Mouse (Mus musculus) stomach, embryonic 14.5 days (tissue): ENCODE results near the gene Ppp5c. TPM values are rescaled to one million over a fixed set of nuclear protein-coding genes. Genes with fewer than 3 reads are reported as not detected.

Source experiments
- ATAC-seq: fragments of 200-750 bp; cut with Nextera tagmentation; 2 replicates; pipeline ENCODE4 v1.8.0; 2017; ENCODE audit warnings: low read depth, moderate TSS enrichment; ENCODE audit not compliant: insufficient number of reproducible peaks, insufficient read depth, low FRiP score
- H3K27ac ChIP-seq: fragments of 300-500 bp; sonication (generic); 2 replicates; pipeline ENCODE4 v1.5.1; 2014; ENCODE audit warnings: mild to moderate bottlenecking, low read length, moderate library complexity, mixed read lengths
- H3K27me3 ChIP-seq: fragments of 300-500 bp; sonication (generic); 2 replicates; pipeline ENCODE4 v1.6.1; 2014; ENCODE audit warnings: low read length, control low read depth, mixed read lengths; ENCODE audit not compliant: control insufficient read depth, insufficient read depth
- H3K36me3 ChIP-seq: fragments of 300-500 bp; sonication (generic); 2 replicates; pipeline ENCODE4 v1.6.1; 2014; ENCODE audit warnings: mild to moderate bottlenecking, control low read depth, low read length, moderate library complexity, mixed read lengths; ENCODE audit not compliant: control insufficient read depth, insufficient read depth
- H3K4me1 ChIP-seq: fragments of 300-500 bp; sonication (generic); 2 replicates; pipeline ENCODE4 v1.6.1; 2014; ENCODE audit warnings: low read length, control low read depth, mixed read lengths; ENCODE audit not compliant: control insufficient read depth, insufficient read depth
- H3K4me2 ChIP-seq: fragments of 300-500 bp; sonication (generic); replicated peaks from 2 replicates; pipeline ENCODE4 v1.6.1; 2014; ENCODE audit warnings: low read depth, low read length, control low read depth
- H3K4me3 ChIP-seq: fragments of 300-500 bp; sonication (generic); 2 replicates; pipeline ENCODE4 v1.5.1; 2014; ENCODE audit warnings: low read depth, low read length, control low read depth
- H3K9ac ChIP-seq: fragments of 300-500 bp; sonication (generic); replicated peaks from 2 replicates; pipeline ENCODE4 v1.6.1; 2014; ENCODE audit warnings: low read depth, mild to moderate bottlenecking, control low read depth, low read length, moderate library complexity, mixed read lengths
- H3K9me3 ChIP-seq: fragments of 300-500 bp; sonication (generic); 2 replicates; pipeline ENCODE4 v1.6.1; 2016; ENCODE audit warnings: low read depth, low read length, control low read depth; ENCODE audit not compliant: control insufficient read depth
- WGBS: fragments of 180-500 bp; shearing (Covaris S2); extraction: QIAGEN DNeasy Blood & Tissue Kit; methylation state at CpG from one replicate; pipeline ENCODE4 v1.1.7; 2014; 5-methylcytosine and 5-hydroxymethylcytosine counted together
- polyA plus RNA-seq: library from polyadenylated mRNA; unstranded; fragments of >200 nt; fragmentation: Nextera tagmentation; extraction: Ambion mirVana; gene quantifications from 2 replicates; pipeline ENCODE4 v1.2.1, GENCODE M21; 2014

Gene Ppp5c
- polyA plus RNA-seq, 1 experiment from 2014 or later, result 93.6 TPM

- Histone ChIP-seq H3K4me3 (peak overlapping the region; percentile 51), H3K27ac (peak overlapping the region; percentile 98), H3K9ac (peak overlapping the region; percentile 64), H3K36me3 (peaks cover 6% of the 10 kb centered on the region; the same call in 1 of the 2 replicates), H3K4me1 (peaks cover 45% of the 10 kb centered on the region), H3K4me2 (peak overlapping the region; percentile 91), H3K9me3 (no peaks in the 10 kb centered on the region), H3K27me3 (no peaks in the 10 kb centered on the region)
- peak; percentile 11; the same call in 1 of the 2 replicates for ATAC-seq
- WGBS, result 23% methylated on average over 14 of the region's 14 CpGs
Measured at GRCm38 (mm10) chr7:17056601-17057523, 29.1 kb upstream of the Ppp5c start.

- peaks cover 8% of the 10 kb centered on the region; the same call in 1 of the 2 replicates for H3K36me3 ChIP-seq
- peak overlapping the region; percentile 64 for H3K9ac ChIP-seq
- H3K4me1 ChIP-seq, result peaks cover 42% of the 10 kb centered on the region
- no peaks in the 10 kb centered on the region for H3K9me3 ChIP-seq
- peak overlapping the region; percentile 91 for H3K4me2 ChIP-seq
- ATAC-seq, result peak; percentile 79
- peak overlapping the region; percentile 98 for H3K27ac ChIP-seq
- no peaks in the 10 kb centered on the region for H3K27me3 ChIP-seq
- WGBS, result under 1% methylated on average over 42 of the region's 42 CpGs
- peak overlapping the region; percentile 51 for H3K4me3 ChIP-seq
Measured at GRCm38 (mm10) chr7:17056081-17056581, 28.4 kb upstream of the Ppp5c start.

GRCm38 (mm10) chr7:17055287-17055946 is 27.7 kb upstream of the Ppp5c start:
- Histone ChIP-seq H3K4me3 (peak overlapping the region; percentile 51; the same call in 1 of the 2 replicates), H3K4me1 (peaks cover 35% of the 10 kb centered on the region), H3K27me3 (no peaks in the 10 kb centered on the region), H3K9me3 (no peaks in the 10 kb centered on the region), H3K36me3 (peaks cover 14% of the 10 kb centered on the region; the same call in 1 of the 2 replicates), H3K4me2 (peak overlapping the region; percentile 91), H3K9ac (no peak overlapping the region), H3K27ac (peak overlapping the region; percentile 98; the same call in 1 of the 2 replicates)
- 84% methylated on average over 4 of the region's 4 CpGs for WGBS
- no peak for ATAC-seq

- WGBS, result 88% methylated on average over 16 of the region's 16 CpGs
- Histone ChIP-seq H3K4me1 (peaks cover 26% of the 10 kb centered on the region), H3K27ac (no peak overlapping the region), H3K9ac (no peak overlapping the region), H3K4me3 (no peak overlapping the region), H3K27me3 (no peaks in the 10 kb centered on the region), H3K36me3 (peaks cover 21% of the 10 kb centered on the region), H3K4me2 (no peak overlapping the region), H3K9me3 (no peaks in the 10 kb centered on the region)
- ATAC-seq, result no peak
Measured at GRCm38 (mm10) chr7:17054325-17054989, 26.7 kb upstream of the Ppp5c start.

- Histone ChIP-seq H3K27me3 (no peaks in the 10 kb centered on the region), H3K4me1 (no peaks in the 10 kb centered on the region), H3K27ac (no peak overlapping the region), H3K4me3 (no peak overlapping the region), H3K4me2 (no peak overlapping the region), H3K9ac (no peak overlapping the region), H3K9me3 (no peaks in the 10 kb centered on the region), H3K36me3 (peaks cover 44% of the 10 kb centered on the region)
- 13% methylated on average over 15 of the region's 17 CpGs for WGBS
- peak; percentile 64 for ATAC-seq
Measured at GRCm38 (mm10) chr7:17050933-17051594, 23.3 kb upstream of the Ppp5c start.

- Histone ChIP-seq H3K4me3 (no peak overlapping the region), H3K9ac (no peak overlapping the region), H3K4me1 (no peaks in the 10 kb centered on the region), H3K36me3 (peaks cover 49% of the 10 kb centered on the region), H3K4me2 (no peak overlapping the region), H3K9me3 (no peaks in the 10 kb centered on the region), H3K27me3 (no peaks in the 10 kb centered on the region), H3K27ac (no peak overlapping the region)
- 69% methylated on average over 11 of the region's 11 CpGs for WGBS
- ATAC-seq, result no peak
Measured at GRCm38 (mm10) chr7:17050491-17050890, 22.8 kb upstream of the Ppp5c start.

- H3K9me3 ChIP-seq, result no peaks in the 10 kb centered on the region
- no peak overlapping the region for H3K4me3 ChIP-seq
- H3K4me2 ChIP-seq, result no peak overlapping the region
- no peak for ATAC-seq
- H3K4me1 ChIP-seq, result no peaks in the 10 kb centered on the region
- H3K27me3 ChIP-seq, result no peaks in the 10 kb centered on the region
- no peak overlapping the region for H3K9ac ChIP-seq
- 87% methylated on average over 10 of the region's 10 CpGs for WGBS
- H3K36me3 ChIP-seq, result peaks cover 60% of the 10 kb centered on the region
- H3K27ac ChIP-seq, result no peak overlapping the region
Measured at GRCm38 (mm10) chr7:17048431-17049190, 20.9 kb upstream of the Ppp5c start.
